Mouse (Mus musculus): Measurements from ENCODE around the gene Med12l. TPM values are rescaled to one million over a fixed set of nuclear protein-coding genes. Genes with fewer than 3 reads are reported as not detected.

Gene Med12l
- total and polyA plus RNA-seq, 3 experiments, result 2.5 to 8.2 (median 6.9) TPM

DNA sequence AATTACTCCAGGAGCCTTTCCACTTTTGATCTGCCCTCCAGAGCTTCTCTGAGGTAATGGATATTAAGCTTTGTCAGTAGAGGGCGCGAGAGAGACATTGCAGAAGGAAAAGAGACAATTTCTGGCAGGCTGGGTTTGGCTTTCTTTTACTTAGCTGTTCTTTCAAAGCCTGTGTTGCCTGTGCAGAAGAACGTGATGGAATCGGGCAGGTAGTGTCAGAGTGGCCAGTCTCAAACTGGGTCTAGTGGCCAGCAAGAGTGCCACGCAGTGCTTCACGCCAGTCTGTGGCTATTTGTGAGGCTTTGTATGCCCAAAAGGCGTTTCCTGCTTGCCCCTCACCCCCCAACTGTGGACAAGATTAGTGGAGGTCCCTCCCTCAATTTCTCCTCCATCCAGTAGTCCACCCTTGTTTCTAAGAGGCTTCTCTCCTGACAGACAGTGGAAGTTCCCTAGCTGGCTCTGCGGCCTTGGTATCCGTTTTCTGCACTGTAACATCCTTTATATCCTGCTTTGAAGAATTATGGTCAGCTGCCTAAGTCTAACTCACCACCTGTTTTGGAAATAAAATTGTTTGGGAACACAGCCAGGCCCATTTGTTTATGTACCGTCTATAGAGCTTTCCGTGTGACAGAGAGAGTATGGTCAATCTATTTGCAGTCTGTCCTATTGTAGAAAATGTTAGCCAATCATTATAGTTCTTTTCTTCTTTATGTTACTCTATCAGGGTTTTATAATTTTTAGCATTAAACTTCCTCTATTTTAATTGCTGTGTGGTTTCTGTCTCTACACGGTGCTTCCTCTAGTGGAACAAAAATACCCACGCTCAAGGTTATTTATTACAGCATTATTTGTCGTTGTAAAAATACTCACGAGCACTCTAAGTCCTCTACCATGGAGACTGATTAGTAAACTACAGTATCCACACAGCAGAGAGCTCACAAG is 22.5 kb upstream of the Med12l start:
- Histone ChIP-seq H3K36me3 (ENCODE audit: control insufficient read depth, insufficient read depth, low read length) (no peaks in the 10 kb centered on the region), H3K4me1 (ENCODE audit: control insufficient read depth, insufficient read depth, low read length) (no peaks in the 10 kb centered on the region), H3K4me3 (no peak overlapping the region), H3K9ac (ENCODE audit: low read depth, low read length) (no peak overlapping the region), H3K27ac (no peak overlapping the region), H3K27me3 (ENCODE audit: control insufficient read depth, insufficient read depth, low read length) (no peaks in the 10 kb centered on the region), H3K79me2 (replicated peaks; ENCODE audit: control insufficient read depth, insufficient read depth, low read length) (no peaks in the 10 kb centered on the region)
- DNase-seq, result peak; percentile 20
- intact Hi-C loops (cut with DNase I), result loop anchor here (1.0 kb wide), 1 partner anchor 76 kb away; no protein-coding TSS in a partner anchor
- WGBS, result 31% methylated on average over 15 of the region's 15 CpGs
- TF ChIP-seq POLR2A (IDR thresholded peaks at IDR 0.05; ENCODE audit: insufficient read depth, low read depth, low read length) (no peak), CTCF (IDR thresholded peaks at IDR 0.05) (peak; percentile 93)

DNA sequence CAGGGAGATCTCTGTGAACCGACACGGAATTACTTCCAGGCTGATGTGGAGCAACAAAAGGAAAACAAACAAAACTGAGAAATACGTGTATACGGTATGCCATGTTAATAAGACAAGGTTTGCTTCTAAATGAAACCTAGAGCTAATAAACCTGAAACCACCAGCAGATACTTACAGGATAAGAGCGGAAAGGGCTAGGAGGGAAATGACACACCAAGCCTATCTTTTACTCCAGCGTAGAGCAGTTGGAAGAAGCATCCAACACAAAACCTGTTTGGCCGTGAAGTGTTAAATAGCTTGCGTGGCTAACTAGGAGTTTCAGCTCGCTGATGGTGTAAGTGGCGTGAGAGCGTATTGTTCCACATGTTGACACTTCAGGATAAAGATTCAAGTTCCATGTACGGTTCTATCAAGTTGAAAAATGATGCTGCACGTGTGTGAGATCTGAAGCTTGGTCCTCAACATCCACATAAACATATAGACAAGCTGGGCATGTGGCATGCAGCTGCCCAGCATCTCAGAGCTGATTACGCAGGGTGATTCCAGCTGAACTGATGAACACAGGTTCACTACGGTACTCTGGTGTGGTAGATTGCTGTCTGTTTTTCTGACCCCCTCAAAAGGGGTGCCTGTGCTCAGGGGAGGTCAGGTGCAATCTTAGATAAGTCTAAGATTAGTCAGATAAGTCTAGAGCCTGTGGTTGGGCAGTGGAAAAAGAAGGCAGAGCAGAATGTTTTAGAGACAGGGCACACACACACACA is 21.6 kb upstream of the Med12l start:
- intact Hi-C loops (cut with DNase I), result no loop called here
- WGBS, result 77% methylated on average over 15 of the region's 15 CpGs
- Histone ChIP-seq H3K27ac (no peak overlapping the region), H3K79me2 (replicated peaks; ENCODE audit: control insufficient read depth, insufficient read depth, low read length) (no peaks in the 10 kb centered on the region), H3K4me3 (no peak overlapping the region), H3K27me3 (ENCODE audit: control insufficient read depth, insufficient read depth, low read length) (no peaks in the 10 kb centered on the region), H3K36me3 (ENCODE audit: control insufficient read depth, insufficient read depth, low read length) (no peaks in the 10 kb centered on the region), H3K9ac (ENCODE audit: low read depth, low read length) (no peak overlapping the region), H3K4me1 (ENCODE audit: control insufficient read depth, insufficient read depth, low read length) (no peaks in the 10 kb centered on the region)
- TF ChIP-seq EP300 (IDR thresholded peaks at IDR 0.05; ENCODE audit: insufficient read depth, low read depth, low read length) (no peak), CTCF (IDR thresholded peaks at IDR 0.05) (no peak), POLR2A (IDR thresholded peaks at IDR 0.05; ENCODE audit: insufficient read depth, low read depth, low read length) (no peak)
- DNase-seq, result no peak

DNA sequence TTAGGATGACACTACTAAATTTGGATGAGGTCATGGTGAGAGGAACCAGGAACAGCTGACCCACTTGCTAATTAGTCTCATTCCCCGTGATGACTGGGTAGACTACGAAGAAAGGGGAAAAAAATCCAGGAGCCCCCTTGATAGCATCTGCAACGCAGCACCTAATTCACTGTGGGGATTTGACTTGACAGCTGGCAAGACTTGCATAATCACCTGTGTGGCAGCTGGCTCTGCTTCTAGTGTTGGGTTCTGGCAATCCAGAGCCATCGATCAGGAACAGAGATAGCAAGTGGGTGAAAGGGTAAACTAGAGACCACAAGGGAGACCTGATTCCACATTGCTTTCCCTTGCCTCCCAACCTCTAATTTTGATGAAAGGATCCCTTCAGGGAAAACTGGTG is 19.8 kb upstream of the Med12l start:
- intact Hi-C loops (cut with DNase I), result no loop called here

GRCm38 (mm10) chr3:58989374-58989773 is 16.3 kb upstream of the Med12l start:
- no peak overlapping the region for H3K27ac ChIP-seq
- H3K36me3 ChIP-seq (ENCODE audit: control insufficient read depth, insufficient read depth, low read length), result no peaks in the 10 kb centered on the region
- no peak for DNase-seq
- no peak overlapping the region for H3K4me3 ChIP-seq
- no peak overlapping the region for H3K9ac ChIP-seq (ENCODE audit: low read depth, low read length)
- H3K4me1 ChIP-seq (ENCODE audit: control insufficient read depth, insufficient read depth, low read length), result no peaks in the 10 kb centered on the region
- H3K27me3 ChIP-seq (ENCODE audit: control insufficient read depth, insufficient read depth, low read length), result no peaks in the 10 kb centered on the region
- intact Hi-C loops (cut with DNase I), result no loop called here
- no peak for TF ChIP-seq EP300 (IDR thresholded peaks at IDR 0.05; ENCODE audit: insufficient read depth, low read depth, low read length)
- TF ChIP-seq CTCF (IDR thresholded peaks at IDR 0.05), result no peak
- TF ChIP-seq POLR2A (IDR thresholded peaks at IDR 0.05; ENCODE audit: insufficient read depth, low read depth, low read length), result no peak
- 37% methylated on average over 3 of the region's 3 CpGs for WGBS
- H3K79me2 ChIP-seq (replicated peaks; ENCODE audit: control insufficient read depth, insufficient read depth, low read length), result no peaks in the 10 kb centered on the region

More for the DNA sequence above, 19.8 kb upstream of the Med12l start:
- Histone ChIP-seq H3K27me3 (ENCODE audit: control insufficient read depth, insufficient read depth, low read length) (no peaks in the 10 kb centered on the region), H3K27ac (no peak overlapping the region), H3K79me2 (replicated peaks; ENCODE audit: control insufficient read depth, insufficient read depth, low read length) (no peaks in the 10 kb centered on the region), H3K4me1 (ENCODE audit: control insufficient read depth, insufficient read depth, low read length) (no peaks in the 10 kb centered on the region), H3K9ac (ENCODE audit: low read depth, low read length) (no peak overlapping the region), H3K4me3 (no peak overlapping the region), H3K36me3 (ENCODE audit: control insufficient read depth, insufficient read depth, low read length) (no peaks in the 10 kb centered on the region)
- TF ChIP-seq CTCF (IDR thresholded peaks at IDR 0.05) (no peak), POLR2A (IDR thresholded peaks at IDR 0.05; ENCODE audit: insufficient read depth, low read depth, low read length) (no peak), EP300 (IDR thresholded peaks at IDR 0.05; ENCODE audit: insufficient read depth, low read depth, low read length) (no peak)
- no peak for DNase-seq
- 54% methylated on average over 4 of the region's 4 CpGs for WGBS

DNA sequence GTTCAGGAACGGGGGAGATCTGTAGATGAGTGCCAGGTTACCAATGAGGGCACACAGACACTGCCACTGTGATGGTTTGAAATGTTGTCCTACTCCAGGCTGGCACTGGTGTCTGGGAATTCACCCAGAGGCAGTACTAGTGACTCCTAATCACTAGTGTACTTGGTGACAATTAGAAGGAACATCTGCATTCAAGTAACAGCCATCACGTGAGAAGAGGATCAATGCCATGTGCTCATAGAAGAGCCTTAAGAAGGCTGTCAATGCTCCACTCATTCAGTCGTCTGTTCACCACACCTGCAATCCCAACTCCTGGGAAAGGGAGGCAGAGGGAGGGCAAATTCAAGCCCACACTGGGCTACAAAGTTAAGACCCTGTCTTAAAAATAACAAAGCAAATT is 15.1 kb upstream of the Med12l start:
- no peak overlapping the region for H3K27ac ChIP-seq
- H3K27me3 ChIP-seq (ENCODE audit: control insufficient read depth, insufficient read depth, low read length), result no peaks in the 10 kb centered on the region
- H3K4me3 ChIP-seq, result no peak overlapping the region
- DNase-seq, result no peak
- no peaks in the 10 kb centered on the region for H3K4me1 ChIP-seq (ENCODE audit: control insufficient read depth, insufficient read depth, low read length)
- H3K36me3 ChIP-seq (ENCODE audit: control insufficient read depth, insufficient read depth, low read length), result no peaks in the 10 kb centered on the region
- TF ChIP-seq CTCF (IDR thresholded peaks at IDR 0.05) (no peak), POLR2A (IDR thresholded peaks at IDR 0.05; ENCODE audit: insufficient read depth, low read depth, low read length) (no peak), EP300 (IDR thresholded peaks at IDR 0.05; ENCODE audit: insufficient read depth, low read depth, low read length) (no peak)
- no peaks in the 10 kb centered on the region for H3K79me2 ChIP-seq (replicated peaks; ENCODE audit: control insufficient read depth, insufficient read depth, low read length)
- WGBS, result 71% methylated on average over 3 of the region's 3 CpGs
- no peak overlapping the region for H3K9ac ChIP-seq (ENCODE audit: low read depth, low read length)
- intact Hi-C loops (cut with DNase I), result no loop called here

DNA sequence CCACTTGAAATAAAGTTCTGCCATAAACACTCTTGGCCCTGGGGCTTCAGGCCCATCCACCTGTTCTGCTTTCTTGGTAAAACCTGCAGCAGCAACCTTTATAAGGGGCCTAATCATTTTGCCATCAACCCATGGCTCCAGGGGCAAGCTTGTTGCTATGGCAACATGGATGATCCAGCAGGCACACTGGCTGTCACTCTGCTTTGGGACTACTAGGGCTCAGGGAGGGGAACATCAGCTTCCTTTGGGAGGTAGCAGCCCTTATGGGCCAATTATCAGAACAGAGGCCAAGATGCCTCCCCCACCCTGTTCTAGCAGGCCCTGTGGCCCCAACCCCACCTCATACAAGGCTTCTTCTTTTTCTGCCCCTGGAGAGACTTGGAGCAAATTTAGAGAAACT is 13.5 kb upstream of the Med12l start:
- Histone ChIP-seq H3K79me2 (replicated peaks; ENCODE audit: control insufficient read depth, insufficient read depth, low read length) (no peaks in the 10 kb centered on the region), H3K27me3 (ENCODE audit: control insufficient read depth, insufficient read depth, low read length) (no peaks in the 10 kb centered on the region), H3K4me3 (no peak overlapping the region), H3K9ac (ENCODE audit: low read depth, low read length) (no peak overlapping the region), H3K4me1 (ENCODE audit: control insufficient read depth, insufficient read depth, low read length) (no peaks in the 10 kb centered on the region), H3K36me3 (ENCODE audit: control insufficient read depth, insufficient read depth, low read length) (no peaks in the 10 kb centered on the region), H3K27ac (no peak overlapping the region)
- no peak for TF ChIP-seq POLR2A (IDR thresholded peaks at IDR 0.05; ENCODE audit: insufficient read depth, low read depth, low read length)
- TF ChIP-seq CTCF (IDR thresholded peaks at IDR 0.05), result no peak
- TF ChIP-seq EP300 (IDR thresholded peaks at IDR 0.05; ENCODE audit: insufficient read depth, low read depth, low read length), result no peak
- no peak for DNase-seq
- intact Hi-C loops (cut with DNase I), result no loop called here

Measured in heart, adult 2 months (tissue).